Mouse (Mus musculus) left cerebral cortex, adult 8-10 months (tissue): ENCODE results near the gene Rft1. TPM values are rescaled to one million over a fixed set of nuclear protein-coding genes. Genes with fewer than 3 reads are reported as not detected.
"Not testable (repeated sequence)": the region's sequence is repeated elsewhere in the genome, so short reads cannot be mapped to it uniquely, and the experiment has no call there.

ENCODE experiments used
- DNase-seq, 2 experiments: peaks; one replicate each; pipeline ENCODE4 v3.0.0; 2022; ENCODE audit warnings: low spot score in 2 of 2
- total RNA-seq, 4 experiments: library from RNA; stranded (reverse); gene quantifications; 2 replicates each; pipeline ENCODE4 v1.2.4; 2022

Gene Rft1
- total RNA-seq, 4 experiments from 2014 or later: 11.9 to 13.7 (median 13.2) TPM

- DNase-seq: peak; percentile 36 to 43
Observed at GRCm38 (mm10) chr14:30671095-30671985, 17.2 kb downstream of the Rft1 start.

- DNase-seq: peak; percentile 60 to 88
Observed at GRCm38 (mm10) chr14:30671986-30672312, 17.8 kb downstream of the Rft1 start.

GRCm38 (mm10) chr14:30674947-30675346 is 20.8 kb downstream of the Rft1 start:
- no peak for DNase-seq

GRCm38 (mm10) chr14:30682131-30682530 is 28.0 kb downstream of the Rft1 start:
- no peak for DNase-seq

GRCm38 (mm10) chr14:30690685-30691084 is 36.5 kb downstream of the Rft1 start:
- no peak for DNase-seq

- DNase-seq: no peak
Observed at GRCm38 (mm10) chr14:30692439-30692838, 38.3 kb downstream of the Rft1 start.

- DNase-seq: no peak
Observed at GRCm38 (mm10) chr14:30694786-30695185, 40.6 kb downstream of the Rft1 start.

- peak; percentile 40 to 73 for DNase-seq
Observed at GRCm38 (mm10) chr14:30695609-30696008, 41.4 kb downstream of the Rft1 start.

- DNase-seq: peak in 1 of 2 experiments; percentile 30
Observed at GRCm38 (mm10) chr14:30697407-30698052, 43.4 kb downstream of the Rft1 start.

GRCm38 (mm10) chr14:30699656-30700055 is 45.5 kb downstream of the Rft1 start:
- peak in 1 of 2 experiments; percentile 25 for DNase-seq

GRCm38 (mm10) chr14:30702512-30702911 is 48.4 kb downstream of the Rft1 start:
- no peak for DNase-seq

GRCm38 (mm10) chr14:30703079-30703478 is 48.9 kb downstream of the Rft1 start:
- no peak for DNase-seq

- no peak for DNase-seq
Observed at GRCm38 (mm10) chr14:30704098-30704855, 50.1 kb downstream of the Rft1 start.

- DNase-seq: no peak
Observed at GRCm38 (mm10) chr14:30711892-30712291, 57.7 kb downstream of the Rft1 start.

GRCm38 (mm10) chr14:30713769-30714168 is 59.6 kb downstream of the Rft1 start:
- no peak for DNase-seq

- peak in 1 of 2 experiments; percentile 26 for DNase-seq
Observed at GRCm38 (mm10) chr14:30714799-30715617, 60.8 kb downstream of the Rft1 start, which contains the start of gene Sfmbt1. Sfmbt1 (plus strand) TSS chr14:30714849.

GRCm38 (mm10) chr14:30715618-30716050 is 61.5 kb downstream of the Rft1 start:
- peak; percentile 59 to 79 for DNase-seq

GRCm38 (mm10) chr14:30716051-30716952 is 62.1 kb downstream of the Rft1 start:
- peak; percentile 24 to 37 for DNase-seq

- no peak for DNase-seq
Observed at GRCm38 (mm10) chr14:30716953-30717285, 62.8 kb downstream of the Rft1 start.

- DNase-seq: not testable (repeated sequence)
Observed at GRCm38 (mm10) chr14:30718696-30719095, 64.5 kb downstream of the Rft1 start.
